Mouse (Mus musculus): ENCODE data around the gene Gm20388. TPM values are rescaled to one million over a fixed set of nuclear protein-coding genes. Genes with fewer than 3 reads are reported as not detected.

Gene Gm20388
- total RNA-seq, 2 experiments from 2014 or later: 18.6 TPM; not detected in 1

DNA sequence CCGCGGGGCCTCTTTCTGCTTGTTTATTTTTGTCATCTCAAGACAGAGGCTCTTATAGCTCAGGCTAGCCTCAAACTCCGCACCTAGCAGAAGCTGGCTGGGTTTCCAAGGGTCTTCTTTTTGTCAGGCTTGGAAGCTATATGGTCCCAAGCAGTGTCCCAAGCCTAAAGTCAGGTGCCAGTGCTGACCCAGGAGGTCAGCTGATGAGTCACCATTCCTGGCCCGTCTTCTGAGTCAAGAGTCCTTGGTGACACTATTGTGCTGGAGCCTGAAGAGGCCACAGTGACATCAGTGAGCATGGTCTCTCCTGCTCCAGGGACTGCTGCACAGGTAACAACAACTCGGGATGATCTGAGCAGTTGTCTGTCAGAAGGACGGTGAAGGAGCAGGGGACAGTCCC, 1449.4 kb downstream of the Gm20388 start:
- no peak for DNase-seq (ENCODE audit: low spot score in 2 of 2)
- intact Hi-C loops (cut with DNase I): no loop called here

DNA sequence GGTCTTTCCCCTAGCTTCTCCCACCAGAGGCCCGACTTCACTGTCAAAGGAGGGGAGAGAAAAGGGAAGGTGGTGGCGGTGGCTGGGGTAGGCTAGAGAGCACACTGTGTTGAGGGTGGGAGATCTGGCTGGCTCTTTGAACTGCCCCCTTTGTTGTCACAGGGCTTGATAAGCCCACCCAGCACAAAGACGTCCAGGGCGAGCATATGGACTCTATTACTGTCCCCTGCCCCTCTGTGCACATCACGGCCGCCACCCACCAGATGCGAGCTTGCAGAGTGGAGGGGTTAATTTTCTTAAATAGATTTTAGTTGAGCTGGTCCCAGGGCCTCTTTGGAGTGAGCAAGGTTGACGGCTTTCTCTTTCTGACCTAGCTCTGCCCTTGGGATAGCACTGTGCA, 1450.5 kb downstream of the Gm20388 start:
- intact Hi-C loops (cut with DNase I): no loop called here
- DNase-seq (ENCODE audit: low spot score in 2 of 2): no peak

DNA sequence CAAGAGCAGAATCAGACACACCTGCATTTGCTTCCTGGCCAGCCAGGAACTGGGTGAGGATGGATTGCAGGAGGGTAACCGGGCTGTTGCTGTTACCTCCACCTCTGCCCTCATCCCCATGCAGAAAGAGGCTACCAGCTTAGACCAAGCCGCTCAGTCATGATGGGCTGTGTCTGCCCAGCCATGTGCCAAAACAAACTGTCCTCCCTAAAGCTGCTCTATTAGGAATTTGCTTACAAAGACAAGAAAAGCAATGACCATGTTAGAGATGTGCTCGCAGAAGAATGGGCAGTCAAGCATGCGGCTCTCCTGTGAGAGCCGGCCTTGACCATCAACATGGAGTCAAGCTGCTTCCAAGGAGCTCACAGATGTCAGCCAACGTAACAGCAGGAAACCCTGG, 1454.0 kb downstream of the Gm20388 start:
- intact Hi-C loops (cut with DNase I): no loop called here
- DNase-seq (ENCODE audit: low spot score in 2 of 2): no peak

DNA sequence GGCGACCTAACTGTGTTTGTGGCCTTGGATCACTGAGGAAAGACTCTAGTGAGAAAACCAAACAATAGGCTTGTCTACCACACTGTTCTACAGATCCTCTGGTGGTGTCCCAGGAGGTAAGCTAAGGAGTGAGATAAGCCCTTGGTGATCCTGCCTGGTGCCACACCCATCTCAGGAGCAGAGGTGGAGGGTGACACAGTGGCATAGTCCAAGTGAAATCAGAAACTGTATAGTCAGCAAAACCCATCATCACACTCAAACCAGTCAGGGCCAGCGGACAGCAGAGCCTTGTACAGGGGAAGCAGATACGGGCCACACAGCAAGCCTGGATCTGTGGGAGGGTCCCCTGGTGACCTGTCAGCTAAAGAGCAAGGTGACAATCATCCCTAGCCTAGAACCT, 1454.5 kb downstream of the Gm20388 start:
- no peak for DNase-seq (ENCODE audit: low spot score in 2 of 2)
- intact Hi-C loops (cut with DNase I): no loop called here

DNA sequence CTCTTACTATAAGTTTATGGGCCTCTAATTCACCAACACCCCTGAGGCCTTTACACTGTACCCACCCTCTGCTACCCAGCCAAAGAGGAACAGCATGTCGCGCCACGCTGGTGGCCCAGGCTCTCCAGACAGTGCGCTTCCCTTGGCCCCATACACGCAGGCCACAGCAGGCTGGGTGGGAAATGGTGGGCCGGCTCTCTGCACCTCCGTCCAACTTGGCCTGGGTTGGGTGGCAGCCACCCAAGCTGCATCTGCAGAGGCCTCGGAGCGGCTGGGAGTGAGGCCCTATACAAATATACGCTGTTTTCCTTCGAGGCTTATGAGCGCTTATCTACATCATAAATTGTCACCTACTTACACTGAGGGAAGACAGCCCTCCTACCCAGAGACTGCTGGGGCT, 1456.0 kb downstream of the Gm20388 start:
- intact Hi-C loops (cut with DNase I): no loop called here
- no peak for DNase-seq (ENCODE audit: low spot score in 2 of 2)

DNA sequence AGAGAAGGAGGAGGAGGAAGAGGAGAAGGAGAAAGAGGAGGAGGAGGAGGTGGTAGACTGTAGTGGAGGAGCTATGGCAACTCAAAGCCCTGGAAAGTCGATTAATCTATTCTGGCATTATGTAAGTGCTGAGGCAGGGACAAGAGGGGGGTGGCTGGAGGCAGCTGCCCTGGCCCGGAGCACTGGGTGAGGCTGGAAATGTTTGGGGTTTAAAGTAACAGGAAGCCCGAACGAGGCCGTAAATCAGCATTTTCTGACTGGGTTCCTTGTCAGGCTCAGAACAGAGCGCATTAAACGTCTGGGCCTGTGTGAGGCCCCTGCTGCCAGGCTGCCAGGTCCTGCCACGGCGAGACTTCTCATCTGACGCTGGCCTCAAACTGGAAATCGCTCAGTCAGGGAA, 1458.2 kb downstream of the Gm20388 start:
- no peak for DNase-seq (ENCODE audit: low spot score in 2 of 2)
- intact Hi-C loops (cut with DNase I): no loop called here

DNA sequence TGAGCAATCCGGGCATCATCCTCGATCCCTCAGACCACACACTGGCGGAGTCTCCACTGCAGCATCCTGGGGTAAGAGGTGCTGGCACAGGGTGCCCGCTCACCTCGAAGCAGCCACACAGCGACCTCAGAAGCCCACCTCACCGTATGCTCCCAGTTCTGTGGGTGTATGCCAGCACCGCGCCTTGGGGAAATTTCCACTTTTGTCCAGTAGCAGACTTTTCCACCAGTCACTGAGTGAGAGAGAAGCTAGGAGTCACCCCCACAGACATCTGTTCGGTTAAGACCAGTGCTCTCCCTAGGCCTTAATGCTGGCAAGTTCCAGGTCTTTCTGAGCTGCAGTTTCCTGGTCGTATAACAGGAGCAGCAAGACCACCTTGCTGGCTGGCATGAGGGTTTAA, 1458.7 kb downstream of the Gm20388 start:
- DNase-seq (ENCODE audit: low spot score in 2 of 2): peak; percentile 24 to 73
- intact Hi-C loops (cut with DNase I): no loop called here

DNA sequence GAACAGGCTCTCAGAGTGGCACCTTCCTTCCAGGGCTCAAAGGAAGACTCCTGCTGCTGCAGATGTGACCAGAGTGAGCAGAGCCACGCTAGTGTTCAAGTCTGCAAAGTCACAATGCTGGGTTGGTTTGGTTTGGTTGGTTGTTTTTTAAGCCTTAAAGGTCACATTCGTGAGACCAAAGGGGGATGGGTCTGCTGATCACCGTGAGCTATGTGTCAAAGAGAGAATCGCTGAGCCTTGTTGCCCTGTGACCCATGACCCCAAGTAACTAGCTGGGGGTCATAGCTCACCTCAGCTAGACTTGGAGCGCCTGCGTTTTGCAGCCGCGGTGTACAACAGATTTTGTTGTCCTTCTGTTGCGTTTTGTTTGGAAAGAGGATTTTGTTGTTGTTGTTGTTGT, 1460.6 kb downstream of the Gm20388 start:
- DNase-seq (ENCODE audit: low spot score in 2 of 2): no peak
- intact Hi-C loops (cut with DNase I): no loop called here

DNA sequence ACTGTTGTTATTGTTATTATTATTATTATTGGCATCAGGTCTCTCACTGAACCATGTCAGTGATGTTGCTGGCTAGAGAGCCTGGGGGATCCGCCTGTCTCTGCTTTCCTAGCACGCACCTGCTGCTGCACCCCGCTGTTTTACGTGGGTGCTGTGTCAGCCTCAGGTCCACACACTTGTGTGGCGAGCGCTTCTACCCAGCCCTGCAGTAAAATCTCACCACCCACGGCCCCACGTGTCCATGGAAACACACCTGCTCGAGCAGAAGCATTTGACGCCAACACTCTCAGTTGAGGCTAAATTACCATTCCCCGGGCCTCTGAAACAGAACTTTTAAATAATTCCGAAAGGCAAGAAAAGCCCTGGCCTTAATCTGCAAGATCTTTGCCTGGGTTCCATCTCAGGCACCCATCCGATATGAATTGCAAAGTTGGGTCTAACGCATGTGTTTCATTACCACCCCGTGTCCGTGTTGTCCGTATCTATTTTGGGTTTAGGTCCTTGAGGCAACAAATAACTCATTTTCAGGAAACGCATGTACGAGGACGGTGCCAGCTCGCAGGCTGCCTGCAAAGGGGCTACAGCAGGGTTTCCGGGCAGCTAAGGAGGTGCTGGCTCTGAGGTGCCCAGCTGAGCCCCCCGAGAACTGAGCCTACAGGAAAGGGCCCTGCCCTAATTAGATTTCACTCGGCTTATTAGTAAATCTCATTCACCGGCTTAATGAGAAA, 1461.4 kb downstream of the Gm20388 start:
- DNase-seq (ENCODE audit: low spot score in 2 of 2): peak; percentile 71 to 88
- intact Hi-C loops (cut with DNase I): no loop called here

DNA sequence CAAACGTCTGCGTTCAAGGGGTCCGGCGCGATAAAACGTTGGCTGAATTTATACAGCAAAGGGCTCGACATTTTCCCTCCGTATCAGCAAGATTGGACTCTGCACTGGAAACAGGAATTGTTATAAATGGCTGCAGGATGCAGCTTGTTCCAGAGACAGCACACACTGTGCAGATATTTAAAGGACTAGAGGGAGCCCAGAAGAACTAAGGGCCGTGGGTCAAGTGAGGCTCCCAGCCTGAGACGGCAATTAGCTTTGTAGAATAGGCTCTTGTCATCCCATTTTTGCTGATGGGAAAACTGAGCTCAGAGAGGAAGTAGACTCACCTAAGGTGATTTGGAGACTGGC, 1462.0 kb downstream of the Gm20388 start:
- DNase-seq (ENCODE audit: low spot score in 2 of 2): no peak
- intact Hi-C loops (cut with DNase I): no loop called here

DNA sequence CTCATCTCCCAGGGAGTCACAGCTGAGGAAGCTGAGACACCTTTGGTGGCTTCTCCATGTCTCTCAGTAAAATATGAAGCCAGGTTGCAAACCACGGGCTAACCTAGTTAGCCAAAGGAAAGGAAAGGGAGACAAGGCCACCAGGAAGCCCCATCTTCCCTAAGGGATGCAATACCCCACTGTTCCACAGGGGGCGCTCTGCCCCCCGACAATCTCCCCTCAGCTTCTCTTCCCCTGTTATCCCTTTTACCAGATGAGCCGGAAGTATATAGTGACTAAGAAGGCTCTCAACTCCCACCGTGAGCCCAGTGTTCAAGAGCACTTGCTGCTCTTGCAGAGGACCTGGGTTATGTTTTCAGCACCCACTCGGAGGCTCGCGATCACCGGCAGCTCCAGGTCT, 1463.6 kb downstream of the Gm20388 start:
- intact Hi-C loops (cut with DNase I): no loop called here
- DNase-seq (ENCODE audit: low spot score in 2 of 2): no peak

DNA sequence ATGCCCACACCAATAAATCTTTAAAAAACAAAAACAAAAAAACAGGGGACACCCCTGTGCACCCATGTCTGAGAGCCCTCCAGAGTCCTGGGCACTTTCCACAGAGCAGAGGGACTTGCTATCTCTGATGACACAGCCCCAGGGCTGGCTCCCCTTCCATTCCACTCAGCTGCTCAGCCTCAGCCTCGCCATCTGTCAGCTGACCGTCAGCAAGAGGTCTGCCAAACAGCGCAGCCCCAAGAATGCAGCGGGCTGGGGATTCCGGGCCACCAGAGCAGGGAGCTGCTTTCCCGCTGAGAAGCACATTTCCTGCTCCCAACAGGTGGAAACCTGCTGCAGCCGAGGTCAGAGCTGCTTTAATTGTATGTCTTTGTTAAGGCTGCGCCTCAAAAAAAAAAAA, 1464.1 kb downstream of the Gm20388 start:
- DNase-seq (ENCODE audit: low spot score in 2 of 2): no peak
- intact Hi-C loops (cut with DNase I): no loop called here

DNA sequence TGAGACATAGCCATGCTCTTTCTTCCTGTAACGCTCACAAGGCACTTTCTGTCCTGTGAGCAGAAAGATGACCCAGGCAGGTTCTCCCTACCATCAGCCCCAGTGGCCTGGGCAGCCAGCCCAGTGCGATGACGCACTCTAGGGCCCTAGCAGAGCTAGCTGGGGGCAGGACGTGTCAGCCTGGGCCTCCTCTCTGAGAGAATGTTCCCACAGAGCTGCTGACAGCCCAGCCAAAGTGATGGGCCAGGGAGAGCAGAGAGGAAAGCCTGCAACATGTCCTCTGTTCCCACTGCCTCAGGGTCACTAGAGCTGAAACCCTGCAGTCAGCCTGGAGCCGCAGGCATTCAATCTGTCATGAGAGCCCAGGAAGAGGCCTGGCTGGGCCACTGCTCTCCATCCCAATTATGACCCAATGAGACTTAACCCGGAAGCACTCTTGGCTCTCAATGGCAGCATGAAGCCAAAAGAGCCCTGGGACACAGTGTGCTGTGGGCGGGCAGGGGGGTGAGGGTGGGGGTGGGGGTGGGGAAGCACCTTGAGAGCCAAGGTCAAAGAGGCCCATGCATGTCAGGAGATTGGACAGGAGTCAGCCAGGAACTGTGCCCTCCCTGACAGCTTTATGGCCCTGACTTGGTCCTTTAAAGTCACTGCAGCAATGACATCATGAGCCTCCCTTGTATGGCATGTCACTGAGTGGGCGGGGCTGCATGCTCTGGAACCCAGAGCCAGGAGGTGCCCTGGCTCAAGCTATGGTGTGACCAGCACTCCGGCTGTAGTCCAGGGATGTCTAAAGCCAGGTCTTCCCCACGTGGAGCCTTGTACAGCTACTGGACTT, 1465.7 kb downstream of the Gm20388 start:
- intact Hi-C loops (cut with DNase I): no loop called here
- peak; percentile 27 to 34 for DNase-seq (ENCODE audit: low spot score in 2 of 2)

DNA sequence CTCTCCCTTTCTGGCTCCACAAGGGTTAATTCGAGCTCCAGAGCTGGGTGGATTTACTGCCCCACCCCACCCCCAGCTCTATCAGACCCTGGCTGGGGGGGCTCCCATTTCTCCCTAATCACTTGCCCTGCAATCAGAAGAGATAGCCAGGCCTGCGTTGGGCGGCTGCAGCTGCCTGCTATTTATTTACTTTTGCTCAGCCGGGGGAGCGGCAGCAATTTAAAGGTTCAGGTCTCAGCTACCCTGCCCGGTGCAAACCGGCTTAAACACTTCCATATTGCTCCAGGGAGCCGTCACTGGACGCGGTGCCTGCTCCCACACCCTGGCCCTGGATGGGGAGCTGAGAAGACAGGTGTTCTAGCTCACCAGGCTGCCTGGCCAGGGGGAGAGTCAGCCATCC, 1467.0 kb downstream of the Gm20388 start:
- DNase-seq (ENCODE audit: low spot score in 2 of 2): no peak
- intact Hi-C loops (cut with DNase I): no loop called here

DNA sequence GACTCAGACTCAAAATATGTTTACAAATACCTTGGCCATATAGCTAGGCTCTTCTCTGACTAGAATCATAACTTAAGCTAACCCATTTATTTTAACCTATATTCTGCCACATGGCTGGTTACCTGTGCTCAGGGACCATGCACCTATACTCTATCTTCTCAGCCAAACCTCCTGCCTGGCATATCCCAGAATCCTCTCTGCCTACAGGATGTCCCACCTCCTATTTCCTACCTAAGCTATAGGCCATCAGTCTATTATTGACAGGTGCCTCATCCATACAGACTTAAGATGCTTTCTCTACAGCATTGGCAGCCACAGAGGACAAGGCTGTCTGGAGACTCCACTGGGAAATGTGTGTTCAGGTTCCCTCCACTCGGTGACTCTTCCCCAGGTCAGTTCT, 1468.7 kb downstream of the Gm20388 start:
- intact Hi-C loops (cut with DNase I): no loop called here

DNA sequence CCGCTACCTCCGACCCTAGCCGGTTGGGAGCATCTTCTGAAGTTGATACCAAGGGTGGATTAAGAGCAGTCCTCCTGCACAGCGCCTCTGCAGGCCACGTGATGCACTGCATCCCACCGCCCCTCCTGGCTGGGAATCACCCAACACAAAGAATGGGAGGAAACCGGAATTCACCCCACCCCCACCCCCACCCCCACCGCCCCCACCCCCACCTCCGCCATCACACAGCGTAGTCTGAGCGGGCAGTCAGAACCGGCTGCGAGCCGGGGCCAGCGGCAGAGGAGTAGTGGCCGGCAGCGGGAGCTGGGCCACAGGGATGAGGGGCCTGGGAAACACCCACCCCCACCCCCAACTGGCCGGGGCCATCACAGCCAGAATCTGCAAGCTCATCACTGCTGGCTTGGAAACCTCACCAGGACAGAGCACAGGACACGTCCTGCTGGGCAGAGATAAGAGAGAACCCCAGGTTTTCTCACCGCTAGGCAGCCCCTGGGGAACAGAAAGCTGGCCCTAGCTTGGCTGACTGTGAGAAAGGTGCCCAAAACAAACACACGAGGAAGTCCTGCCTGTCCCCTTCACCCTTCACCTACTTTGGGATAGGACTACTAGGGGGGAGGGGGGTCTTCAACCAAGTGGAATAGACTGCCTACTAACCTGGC, 1472.1 kb downstream of the Gm20388 start:
- peak; percentile 20 for DNase-seq (ENCODE audit: low spot score in 2 of 2)
- intact Hi-C loops (cut with DNase I): no loop called here

More for the DNA sequence above, 1468.7 kb downstream of the Gm20388 start:
- no peak for DNase-seq (ENCODE audit: low spot score in 2 of 2)

DNA sequence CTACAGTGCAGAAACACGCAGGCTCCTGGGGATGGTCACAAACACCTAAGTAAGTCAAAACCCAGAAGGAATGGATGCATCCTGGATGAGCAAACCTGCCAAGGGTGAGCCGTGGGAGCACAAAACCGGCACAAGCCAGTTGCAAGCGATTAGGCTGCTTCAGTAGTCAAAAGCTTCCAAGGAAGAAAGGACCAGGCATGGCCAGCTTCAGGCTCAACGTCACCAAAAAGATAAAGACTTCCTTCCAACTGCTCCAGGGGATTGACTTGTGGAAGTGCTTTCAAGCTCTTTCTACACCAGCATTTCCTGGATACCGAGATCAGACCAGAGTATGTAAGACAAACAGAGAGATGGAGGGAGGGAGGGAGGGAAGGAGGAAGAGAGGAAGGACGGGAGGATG, 1474.9 kb downstream of the Gm20388 start:
- intact Hi-C loops (cut with DNase I): no loop called here
- no peak for DNase-seq (ENCODE audit: low spot score in 2 of 2)

DNA sequence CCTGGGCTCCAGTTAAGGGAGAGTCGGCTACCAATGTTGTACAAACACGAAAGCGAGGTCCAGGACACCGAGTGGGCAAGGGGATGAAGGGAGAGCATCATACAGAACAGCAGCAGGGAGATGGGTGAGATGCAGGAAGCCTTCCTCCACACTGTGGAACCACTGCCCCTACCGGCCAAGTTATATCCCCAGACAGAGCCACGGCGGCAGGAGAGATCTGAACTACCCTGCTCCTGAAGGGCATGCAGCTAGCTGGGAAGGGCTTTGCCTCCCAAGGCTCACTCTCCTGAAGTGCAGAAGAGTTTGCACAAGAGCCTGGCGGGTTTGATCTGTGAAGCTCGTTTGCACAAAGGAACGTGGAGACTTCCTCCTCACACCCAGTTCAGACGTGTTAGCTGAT, 1480.0 kb downstream of the Gm20388 start:
- no peak for DNase-seq (ENCODE audit: low spot score in 2 of 2)
- intact Hi-C loops (cut with DNase I): loop anchor here (5.0 kb wide), 1 partner anchor 263 kb away; the partner anchor contains the start of gene Foxl1

DNA sequence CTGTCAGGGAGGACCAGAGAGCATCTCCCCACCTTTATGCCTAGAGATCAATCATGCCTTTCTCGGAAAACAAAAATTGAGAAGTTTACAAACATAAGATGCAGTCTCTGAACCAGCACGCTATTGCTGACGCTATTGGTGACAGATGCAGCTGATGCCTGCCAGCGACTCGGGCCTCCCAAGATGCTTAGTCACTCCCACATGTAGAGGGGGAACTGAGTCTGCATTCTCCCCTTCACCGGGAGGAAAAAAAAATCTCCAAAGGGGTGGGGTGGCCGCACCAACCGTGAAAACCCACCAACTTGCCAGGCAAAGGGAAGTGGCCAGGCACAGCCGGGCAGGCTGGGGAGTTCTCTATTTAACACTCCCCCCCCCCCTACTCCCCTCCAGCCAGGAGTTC, 1480.6 kb downstream of the Gm20388 start:
- intact Hi-C loops (cut with DNase I): loop anchor here (5.0 kb wide), 1 partner anchor 264 kb away; the partner anchor contains the start of gene Foxl1

DNA sequence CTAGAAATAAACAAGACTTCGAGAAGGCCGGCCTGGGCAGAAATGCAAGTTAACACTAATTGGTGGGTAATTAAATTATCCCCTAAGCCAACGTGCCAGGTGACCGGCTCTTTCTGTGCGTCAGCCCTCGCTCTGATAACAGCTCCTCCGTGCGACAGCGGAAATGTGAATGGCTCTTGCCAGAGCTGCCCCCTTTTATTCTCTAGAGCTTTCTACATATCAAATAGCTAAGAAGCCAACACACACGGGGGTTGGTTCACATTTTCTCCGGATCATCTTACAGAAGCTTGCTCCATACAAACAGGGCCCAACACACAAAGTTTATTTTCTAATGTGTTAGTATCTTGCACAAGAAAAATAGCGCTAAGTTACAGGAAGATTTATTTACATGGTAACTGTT, 1481.1 kb downstream of the Gm20388 start:
- intact Hi-C loops (cut with DNase I): loop anchor here (2.0 to 5.0 kb wide), 2 partner anchors 121 to 264 kb away; partner anchors contain the start of gene Foxl1
- no peak for DNase-seq (ENCODE audit: low spot score in 2 of 2)

More for the DNA sequence above, 1480.6 kb downstream of the Gm20388 start:
- DNase-seq (ENCODE audit: low spot score in 2 of 2): no peak
